Mouse (Mus musculus): Measurements from ENCODE around the gene Kng2. TPM values are rescaled to one million over a fixed set of nuclear protein-coding genes. Genes with fewer than 3 reads are reported as not detected.
"Not testable (repeated sequence)": the region's sequence is repeated elsewhere in the genome, so short reads cannot be mapped to it uniquely, and the experiment has no call there.

Gene Kng2
- polyA plus RNA-seq (2014; fragmentation: Nextera tagmentation; extraction: Ambion mirVana) = not detected in 2 replicates

- 82% methylated on average over 3 of the region's 3 CpGs for WGBS
- not testable (repeated sequence) for H3K27me3 ChIP-seq (ENCODE audit: control insufficient read depth, insufficient read depth, low read length); H3K9ac ChIP-seq (replicated peaks; ENCODE audit: low read depth, low read length); H3K27ac ChIP-seq (ENCODE audit: low read length); H3K9me3 ChIP-seq (ENCODE audit: control insufficient read depth, low read depth, low read length); H3K4me2 ChIP-seq (replicated peaks; ENCODE audit: low read depth, low read length); H3K36me3 ChIP-seq (ENCODE audit: control insufficient read depth, insufficient read depth, low read length); H3K4me3 ChIP-seq (ENCODE audit: low read depth, low read length); H3K4me1 ChIP-seq (ENCODE audit: control insufficient read depth, insufficient read depth, low read length); ATAC-seq (ENCODE audit: insufficient number of reproducible peaks, insufficient read depth, low FRiP score, low read depth)
Measured at GRCm38 (mm10) chr16:23028966-23029600, at the start of gene Kng2. Kng2 (minus strand) TSS chr16:23029482.

GRCm38 (mm10) chr16:23077516-23077915, 48.2 kb upstream of the Kng2 start:
- not testable (repeated sequence) for H3K4me2 ChIP-seq (replicated peaks; ENCODE audit: low read depth, low read length)

GRCm38 (mm10) chr16:23060781-23061325, 31.6 kb upstream of the Kng2 start:
- not testable (repeated sequence) for H3K9me3 ChIP-seq (ENCODE audit: control insufficient read depth, low read depth, low read length); H3K36me3 ChIP-seq (ENCODE audit: control insufficient read depth, insufficient read depth, low read length); H3K4me1 ChIP-seq (ENCODE audit: control insufficient read depth, insufficient read depth, low read length); H3K4me3 ChIP-seq (ENCODE audit: low read depth, low read length); H3K27ac ChIP-seq (ENCODE audit: low read length); ATAC-seq (ENCODE audit: insufficient number of reproducible peaks, insufficient read depth, low FRiP score, low read depth); H3K27me3 ChIP-seq (ENCODE audit: control insufficient read depth, insufficient read depth, low read length); H3K4me2 ChIP-seq (replicated peaks; ENCODE audit: low read depth, low read length); H3K9ac ChIP-seq (replicated peaks; ENCODE audit: low read depth, low read length)
- 83% methylated on average over 5 of the region's 5 CpGs for WGBS

More at GRCm38 (mm10) chr16:23077516-23077915, 48.2 kb upstream of the Kng2 start:
- H3K9me3 ChIP-seq (ENCODE audit: control insufficient read depth, low read depth, low read length); H3K4me3 ChIP-seq (ENCODE audit: low read depth, low read length); H3K27me3 ChIP-seq (ENCODE audit: control insufficient read depth, insufficient read depth, low read length); H3K9ac ChIP-seq (replicated peaks; ENCODE audit: low read depth, low read length); H3K36me3 ChIP-seq (ENCODE audit: control insufficient read depth, insufficient read depth, low read length); ATAC-seq (ENCODE audit: insufficient number of reproducible peaks, insufficient read depth, low FRiP score, low read depth); H3K4me1 ChIP-seq (ENCODE audit: control insufficient read depth, insufficient read depth, low read length); H3K27ac ChIP-seq (ENCODE audit: low read length): not testable (repeated sequence)
- 83% methylated on average over 6 of the region's 6 CpGs for WGBS

GRCm38 (mm10) chr16:23059630-23060029, 30.3 kb upstream of the Kng2 start:
- H3K27ac ChIP-seq (ENCODE audit: low read length); H3K27me3 ChIP-seq (ENCODE audit: control insufficient read depth, insufficient read depth, low read length); H3K9ac ChIP-seq (replicated peaks; ENCODE audit: low read depth, low read length); H3K36me3 ChIP-seq (ENCODE audit: control insufficient read depth, insufficient read depth, low read length); H3K4me3 ChIP-seq (ENCODE audit: low read depth, low read length); ATAC-seq (ENCODE audit: insufficient number of reproducible peaks, insufficient read depth, low FRiP score, low read depth); H3K4me2 ChIP-seq (replicated peaks; ENCODE audit: low read depth, low read length); H3K9me3 ChIP-seq (ENCODE audit: control insufficient read depth, low read depth, low read length); H3K4me1 ChIP-seq (ENCODE audit: control insufficient read depth, insufficient read depth, low read length): not testable (repeated sequence)
- WGBS = 48% methylated on average over 4 of the region's 4 CpGs

- H3K27me3 ChIP-seq (ENCODE audit: control insufficient read depth, insufficient read depth, low read length); H3K4me1 ChIP-seq (ENCODE audit: control insufficient read depth, insufficient read depth, low read length); H3K9me3 ChIP-seq (ENCODE audit: control insufficient read depth, low read depth, low read length); ATAC-seq (ENCODE audit: insufficient number of reproducible peaks, insufficient read depth, low FRiP score, low read depth); H3K4me3 ChIP-seq (ENCODE audit: low read depth, low read length); H3K36me3 ChIP-seq (ENCODE audit: control insufficient read depth, insufficient read depth, low read length); H3K4me2 ChIP-seq (replicated peaks; ENCODE audit: low read depth, low read length); H3K27ac ChIP-seq (ENCODE audit: low read length); H3K9ac ChIP-seq (replicated peaks; ENCODE audit: low read depth, low read length): not testable (repeated sequence)
- WGBS = 77% methylated on average over 1 of the region's 1 CpGs
Measured at GRCm38 (mm10) chr16:23057668-23058447, 28.6 kb upstream of the Kng2 start, which contains the start of gene Kng1. Kng1 (plus strand) TSS chr16:23057865.

GRCm38 (mm10) chr16:23046319-23046718, 17.0 kb upstream of the Kng2 start:
- no peaks in the 10 kb centered on the region for H3K27me3 ChIP-seq (ENCODE audit: control insufficient read depth, insufficient read depth, low read length)
- no peak overlapping the region for H3K27ac ChIP-seq (ENCODE audit: low read length)
- no peak overlapping the region for H3K4me3 ChIP-seq (ENCODE audit: low read depth, low read length)
- H3K9ac ChIP-seq (replicated peaks; ENCODE audit: low read depth, low read length) = no peak overlapping the region
- no peaks in the 10 kb centered on the region for H3K9me3 ChIP-seq (ENCODE audit: control insufficient read depth, low read depth, low read length)
- H3K4me2 ChIP-seq (replicated peaks; ENCODE audit: low read depth, low read length) = no peak overlapping the region
- H3K4me1 ChIP-seq (ENCODE audit: control insufficient read depth, insufficient read depth, low read length) = no peaks in the 10 kb centered on the region
- H3K36me3 ChIP-seq (ENCODE audit: control insufficient read depth, insufficient read depth, low read length) = no peaks in the 10 kb centered on the region
- no peak for ATAC-seq (ENCODE audit: insufficient number of reproducible peaks, insufficient read depth, low FRiP score, low read depth)
- WGBS = 61% methylated on average over 5 of the region's 5 CpGs

- ATAC-seq (ENCODE audit: insufficient number of reproducible peaks, insufficient read depth, low FRiP score, low read depth) = no peak
- no peak overlapping the region for H3K4me3 ChIP-seq (ENCODE audit: low read depth, low read length)
- H3K4me1 ChIP-seq (ENCODE audit: control insufficient read depth, insufficient read depth, low read length) = no peaks in the 10 kb centered on the region
- WGBS = 27% methylated on average over 4 of the region's 4 CpGs
- H3K4me2 ChIP-seq (replicated peaks; ENCODE audit: low read depth, low read length) = no peak overlapping the region
- H3K27ac ChIP-seq (ENCODE audit: low read length) = no peak overlapping the region
- H3K27me3 ChIP-seq (ENCODE audit: control insufficient read depth, insufficient read depth, low read length) = no peaks in the 10 kb centered on the region
- no peak overlapping the region for H3K9ac ChIP-seq (replicated peaks; ENCODE audit: low read depth, low read length)
- H3K36me3 ChIP-seq (ENCODE audit: control insufficient read depth, insufficient read depth, low read length) = no peaks in the 10 kb centered on the region
- no peaks in the 10 kb centered on the region for H3K9me3 ChIP-seq (ENCODE audit: control insufficient read depth, low read depth, low read length)
Measured at GRCm38 (mm10) chr16:23040876-23041275, 11.6 kb upstream of the Kng2 start.

- no peak overlapping the region for H3K9ac ChIP-seq (replicated peaks; ENCODE audit: low read depth, low read length)
- ATAC-seq (ENCODE audit: insufficient number of reproducible peaks, insufficient read depth, low FRiP score, low read depth) = no peak
- 92% methylated on average over 4 of the region's 4 CpGs for whole genome bisulfite sequencing
- no peaks in the 10 kb centered on the region for H3K4me1 ChIP-seq (ENCODE audit: control insufficient read depth, insufficient read depth, low read length)
- no peaks in the 10 kb centered on the region for H3K36me3 ChIP-seq (ENCODE audit: control insufficient read depth, insufficient read depth, low read length)
- H3K4me3 ChIP-seq (ENCODE audit: low read depth, low read length) = no peak overlapping the region
- H3K4me2 ChIP-seq (replicated peaks; ENCODE audit: low read depth, low read length) = no peak overlapping the region
- no peaks in the 10 kb centered on the region for H3K27me3 ChIP-seq (ENCODE audit: control insufficient read depth, insufficient read depth, low read length)
- no peak overlapping the region for H3K27ac ChIP-seq (ENCODE audit: low read length)
- H3K9me3 ChIP-seq (ENCODE audit: control insufficient read depth, low read depth, low read length) = no peaks in the 10 kb centered on the region
Measured at GRCm38 (mm10) chr16:23039281-23039680, 10.0 kb upstream of the Kng2 start.

All from stomach, embryonic 14.5 days (tissue).